Mouse (Mus musculus) C2C12 (cell line): Measurements from ENCODE around the gene Mfsd5.

Source experiments
- CTCF ChIP-seq: IDR thresholded peaks from one replicate; pipeline ENCODE4 v1.5.1; 2011; ENCODE audit not compliant: control insufficient read depth, insufficient read depth, insufficient read length
- FOSL1 ChIP-seq: IDR thresholded peaks from one replicate; pipeline ENCODE4 v1.8.0; 2011; ENCODE audit warnings: mild to moderate bottlenecking, low read length; ENCODE audit not compliant: poor library complexity, insufficient read depth, severe bottlenecking
- MAX ChIP-seq: IDR thresholded peaks from one replicate; pipeline ENCODE4 v1.6.1; 2011; ENCODE audit warnings: mild to moderate bottlenecking, control low read depth
- MYOD1 ChIP-seq: IDR thresholded peaks from one replicate; pipeline ENCODE4 v1.6.1; 2011; ENCODE audit warnings: low read depth; ENCODE audit not compliant: control insufficient read depth, insufficient read length
- MYOG ChIP-seq: IDR thresholded peaks from one replicate; pipeline ENCODE4 v1.6.1; 2011; ENCODE audit not compliant: control insufficient read depth, insufficient read length; ENCODE audit errors: extremely low read depth
- USF1 ChIP-seq: IDR thresholded peaks from one replicate; pipeline ENCODE4 v1.6.1; 2011; ENCODE audit warnings: low read depth, mild to moderate bottlenecking, control low read depth, moderate library complexity

- TF ChIP-seq USF1 (no peak), MAX (no peak), CTCF (no peak), FOSL1 (no peak), MYOD1 (no peak), MYOG (no peak)
These were observed 13.7 kb upstream of the Mfsd5 start for GRCm38 (mm10) chr15:102265548-102265947.
